Mouse (Mus musculus) gastrocnemius, postnatal 4 days (tissue): ENCODE measurements around the gene Lrrc4b. TPM values are rescaled to one million over a fixed set of nuclear protein-coding genes. Genes with fewer than 3 reads are reported as not detected.

Source experiments
- DNase-seq, 2 experiments: peaks; one replicate each; pipeline ENCODE4 v3.0.0; 2021 to 2022; ENCODE audit warnings: low spot score in 2 of 2, mixed read lengths in 2 of 2
- total RNA-seq, 2 experiments: library from RNA; stranded (reverse); gene quantifications; 2 replicates each; pipeline ENCODE4 v1.2.3; 2021

The Lrrc4b gene
- total RNA-seq, 2 experiments from 2014 or later, result 4.0 to 4.2 TPM

GRCm38 (mm10) chr7:44435796-44436195, 7.0 kb downstream of the Lrrc4b start:
- DNase-seq, result no peak

GRCm38 (mm10) chr7:44436267-44436666, 7.4 kb downstream of the Lrrc4b start:
- DNase-seq, result no peak

- DNase-seq, result no peak
Measured at GRCm38 (mm10) chr7:44437188-44437587, 8.4 kb downstream of the Lrrc4b start.

GRCm38 (mm10) chr7:44437933-44438332, 9.1 kb downstream of the Lrrc4b start:
- DNase-seq, result no peak

GRCm38 (mm10) chr7:44439696-44440095, 10.9 kb downstream of the Lrrc4b start:
- DNase-seq, result no peak

GRCm38 (mm10) chr7:44440479-44440878, 11.7 kb downstream of the Lrrc4b start:
- DNase-seq, result no peak

GRCm38 (mm10) chr7:44441180-44441579, 12.4 kb downstream of the Lrrc4b start:
- DNase-seq, result no peak

- DNase-seq, result no peak
Measured at GRCm38 (mm10) chr7:44441648-44442109, 12.9 kb downstream of the Lrrc4b start.

- no peak for DNase-seq
Measured at GRCm38 (mm10) chr7:44442407-44442821, 13.6 kb downstream of the Lrrc4b start.

- no peak for DNase-seq
Measured at GRCm38 (mm10) chr7:44443268-44444173, 14.7 kb downstream of the Lrrc4b start.

- DNase-seq, result no peak
Measured at GRCm38 (mm10) chr7:44444886-44445527, 16.2 kb downstream of the Lrrc4b start.

GRCm38 (mm10) chr7:44445528-44445923, 16.7 kb downstream of the Lrrc4b start:
- DNase-seq, result no peak

- DNase-seq, result no peak
Measured at GRCm38 (mm10) chr7:44446070-44446855, 17.4 kb downstream of the Lrrc4b start.

- DNase-seq, result no peak
Measured at GRCm38 (mm10) chr7:44453256-44453655, 24.4 kb downstream of the Lrrc4b start.

GRCm38 (mm10) chr7:44456302-44456701, 27.5 kb downstream of the Lrrc4b start:
- DNase-seq, result no peak

GRCm38 (mm10) chr7:44460067-44460466, 31.2 kb downstream of the Lrrc4b start:
- no peak for DNase-seq

GRCm38 (mm10) chr7:44460767-44461502, 32.1 kb downstream of the Lrrc4b start:
- DNase-seq, result no peak

GRCm38 (mm10) chr7:44461503-44462217, 32.8 kb downstream of the Lrrc4b start:
- no peak for DNase-seq

- peak in 1 of 2 experiments; percentile 42 for DNase-seq
Measured at GRCm38 (mm10) chr7:44462218-44463055, 33.6 kb downstream of the Lrrc4b start.
